Mouse (Mus musculus) lung, postnatal 0 days (tissue): ENCODE measurements at regions not wholly inside any gene's neighbourhood (a gene's known extent, or its start where the extent isn't known, plus 50 kb on each side); places are given as distances from the start of the nearest gene placed in this dataset.

Experiments
- CTCF ChIP-seq: IDR thresholded peaks from 2 replicates; pipeline ENCODE4 v1.5.1; 2016; ENCODE audit warnings: antibody characterized with exemption, mild to moderate bottlenecking
- EP300 ChIP-seq: IDR thresholded peaks from 2 replicates; pipeline ENCODE4 v1.6.1; 2016; ENCODE audit warnings: antibody characterized with exemption, mild to moderate bottlenecking, control low read depth

DNA sequence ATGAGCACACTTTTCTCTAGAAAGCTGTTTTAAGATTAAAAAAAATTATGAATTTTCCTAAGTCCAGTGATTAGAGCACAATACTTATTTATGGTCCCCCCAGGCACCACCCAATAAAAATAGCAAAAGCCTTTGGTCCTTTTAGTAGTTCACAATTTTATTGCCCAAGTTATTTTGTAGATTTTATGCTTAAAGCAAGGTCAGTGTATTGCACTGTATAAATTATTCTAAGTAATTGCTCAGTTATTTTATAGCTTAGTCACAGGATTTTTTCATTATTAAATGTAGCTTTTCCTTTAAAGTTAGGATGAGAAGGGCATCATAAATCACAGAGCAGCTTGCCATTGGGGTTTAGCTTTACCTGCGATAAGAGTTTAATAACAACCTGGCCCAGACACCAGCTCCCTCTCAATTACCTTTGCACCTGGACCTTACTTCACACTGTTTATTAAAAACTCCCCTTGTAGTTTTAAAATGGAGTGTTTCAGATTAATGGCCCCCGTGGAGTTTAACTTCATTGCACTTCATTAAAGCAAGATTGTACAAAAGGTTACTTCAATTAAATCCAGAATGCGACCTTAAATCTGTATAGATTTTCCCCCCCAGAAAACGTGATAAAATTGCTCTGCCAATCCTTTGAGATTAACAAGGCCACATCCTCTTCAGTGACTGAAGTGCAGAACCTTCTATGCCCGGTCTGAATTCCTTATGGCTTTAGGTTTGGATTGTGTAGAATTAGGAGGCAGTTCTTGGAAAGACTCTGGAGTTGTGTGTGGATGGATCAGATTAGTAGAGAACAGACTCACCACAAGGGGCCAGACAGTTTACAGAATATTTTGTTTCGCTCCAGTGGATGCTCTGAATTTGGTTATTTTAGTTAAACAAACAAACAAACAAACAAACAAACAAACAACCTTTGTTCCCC is 176.1 kb upstream of the Frg1 start:
- TF ChIP-seq CTCF = no peak
- TF ChIP-seq EP300 = no peak
